Mouse (Mus musculus) liver, adult 2 months (tissue): ENCODE data around the gene Skp1a.

Experiments
- CTCF ChIP-seq: fragments of 200-500 bp; IDR thresholded peaks from 2 replicates; pipeline ENCODE4 v1.5.1; 2011; ENCODE audit warnings: low read depth, low read length, control low read depth
- POLR2A ChIP-seq: fragments of 200-500 bp; IDR thresholded peaks from 2 replicates; pipeline ENCODE4 v1.6.1; 2011; ENCODE audit warnings: low read length, control low read depth; ENCODE audit not compliant: insufficient read depth; ENCODE audit errors: extremely low read depth

GRCm38 (mm10) chr11:52228722-52229448, 2.9 kb upstream of the Skp1a start:
- TF ChIP-seq CTCF = no peak
- no peak for TF ChIP-seq POLR2A
